Mouse (Mus musculus) spleen, adult 2 months (tissue): Measurements from ENCODE around the gene Ttbk1. TPM values are rescaled to one million over a fixed set of nuclear protein-coding genes. Genes with fewer than 3 reads are reported as not detected.

Experiments
- DNase-seq, 2 experiments: peaks; one replicate each; pipeline versions ENCODE4 v3.0.0 to v3.0.0-alpha.2; 2012 to 2021; ENCODE audit warnings: low spot score in 2 of 2, low read depth in 1 of 2
- H3K27ac ChIP-seq: fragments of 200-500 bp; 2 replicates; pipeline ENCODE4 v1.5.1; 2012; ENCODE audit warnings: low read length, inconsistent platforms; ENCODE audit not compliant: insufficient read depth
- H3K27me3 ChIP-seq: fragments of 200-500 bp; 2 replicates; pipeline ENCODE4 v1.6.1; 2012; ENCODE audit warnings: mild to moderate bottlenecking, moderate library complexity, low read length, inconsistent platforms; ENCODE audit not compliant: control insufficient read depth, insufficient read depth
- H3K36me3 ChIP-seq: fragments of 200-500 bp; 2 replicates; pipeline ENCODE4 v1.6.1; 2012; ENCODE audit warnings: mild to moderate bottlenecking, low read length, inconsistent platforms; ENCODE audit not compliant: control insufficient read depth, insufficient read depth
- H3K4me1 ChIP-seq: fragments of 200-500 bp; 2 replicates; pipeline ENCODE4 v1.6.1; 2011; ENCODE audit warnings: inconsistent platforms; ENCODE audit not compliant: control insufficient read depth, insufficient read depth, insufficient read length
- H3K4me3 ChIP-seq: fragments of 200-500 bp; 2 replicates; pipeline ENCODE4 v1.5.1; 2011; ENCODE audit warnings: mild to moderate bottlenecking, inconsistent platforms; ENCODE audit not compliant: insufficient read depth, insufficient read length; ENCODE audit errors: extremely low read depth
- CTCF ChIP-seq: fragments of 200-500 bp; IDR thresholded peaks from 2 replicates; pipeline ENCODE4 v1.5.1; 2011; ENCODE audit warnings: mild to moderate bottlenecking, inconsistent platforms; ENCODE audit not compliant: insufficient read depth, insufficient read length, insufficient replicate concordance; ENCODE audit errors: extremely low read depth
- POLR2A ChIP-seq: fragments of 200-500 bp; IDR thresholded peaks from 2 replicates; pipeline ENCODE4 v1.6.1; 2011; ENCODE audit warnings: low read depth, low read length, inconsistent platforms
- WGBS: fragments of 180-500 bp; shearing (Covaris S2); methylation state at CpG from one replicate; pipeline ENCODE4 v1.1.7; 2018; 5-methylcytosine and 5-hydroxymethylcytosine counted together
- polyA plus RNA-seq: library from polyadenylated mRNA; depleted of rRNA; stranded (reverse); fragments of >200 nt; gene quantifications from 2 replicates; pipeline ENCODE4 v1.2.3, GENCODE M21; 2012

Ttbk1 gene
- polyA plus RNA-seq, 1 experiment: 0.89 TPM

GRCm38 (mm10) chr17:46457791-46458190 lies 29.7 kb downstream of the Ttbk1 start:
- peak; percentile 19 to 55 for DNase-seq

GRCm38 (mm10) chr17:46455110-46455691 lies 32.3 kb downstream of the Ttbk1 start:
- DNase-seq: no peak
- Histone ChIP-seq H3K4me3 (no peak overlapping the region), H3K27ac (no peak overlapping the region), H3K36me3 (no peaks in the 10 kb centered on the region), H3K27me3 (peaks cover 22% of the 10 kb centered on the region), H3K4me1 (peaks cover 2% of the 10 kb centered on the region; the same call in 1 of the 2 replicates)
- TF ChIP-seq CTCF (no peak), POLR2A (no peak)
- WGBS: 2% methylated on average over 33 of the region's 33 CpGs

More at GRCm38 (mm10) chr17:46457791-46458190, 29.7 kb downstream of the Ttbk1 start:
- Histone ChIP-seq H3K4me1 (peaks cover 2% of the 10 kb centered on the region; the same call in 1 of the 2 replicates), H3K27me3 (peaks cover 29% of the 10 kb centered on the region), H3K27ac (no peak overlapping the region), H3K4me3 (no peak overlapping the region), H3K36me3 (no peaks in the 10 kb centered on the region)
- TF ChIP-seq CTCF (peak; percentile 52; the same call in 1 of the 2 replicates), POLR2A (no peak)
- WGBS: 9% methylated on average over 10 of the region's 10 CpGs

DNA sequence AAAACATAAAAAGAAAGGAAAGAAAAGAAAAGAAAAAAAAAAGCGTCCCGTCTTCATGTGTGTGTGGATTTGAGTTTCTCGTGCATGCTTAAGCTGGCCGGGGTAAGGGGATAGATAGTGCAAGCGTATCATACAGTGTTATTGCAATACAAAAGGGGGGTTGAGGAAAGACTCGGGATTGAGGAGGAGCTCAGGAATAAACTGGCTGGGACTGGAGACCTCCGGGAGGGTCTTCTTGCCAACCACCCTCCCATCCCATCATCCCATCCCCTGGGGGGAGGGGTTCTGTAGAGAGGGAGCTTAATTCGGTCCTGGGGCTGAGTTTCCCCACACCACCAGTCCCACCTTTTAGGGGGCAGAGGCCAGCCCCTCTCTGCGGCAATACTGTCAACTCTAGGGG lies 32.9 kb downstream of the Ttbk1 start:
- H3K27ac ChIP-seq: no peak overlapping the region
- DNase-seq: no peak
- H3K27me3 ChIP-seq: peaks cover 22% of the 10 kb centered on the region
- no peaks in the 10 kb centered on the region for H3K36me3 ChIP-seq
- no peak overlapping the region for H3K4me3 ChIP-seq
- no peak for TF ChIP-seq CTCF
- no peak for TF ChIP-seq POLR2A
- peaks cover 2% of the 10 kb centered on the region; the same call in 1 of the 2 replicates for H3K4me1 ChIP-seq
- WGBS: 6% methylated on average over 9 of the region's 9 CpGs

GRCm38 (mm10) chr17:46453970-46454411 lies 33.5 kb downstream of the Ttbk1 start:
- TF ChIP-seq POLR2A (no peak), CTCF (no peak)
- peaks cover 22% of the 10 kb centered on the region for H3K27me3 ChIP-seq
- H3K27ac ChIP-seq: no peak overlapping the region
- H3K4me1 ChIP-seq: peaks cover 2% of the 10 kb centered on the region; the same call in 1 of the 2 replicates
- no peaks in the 10 kb centered on the region for H3K36me3 ChIP-seq
- DNase-seq: no peak
- no peak overlapping the region for H3K4me3 ChIP-seq
- 5% methylated on average over 25 of the region's 26 CpGs for WGBS

DNA sequence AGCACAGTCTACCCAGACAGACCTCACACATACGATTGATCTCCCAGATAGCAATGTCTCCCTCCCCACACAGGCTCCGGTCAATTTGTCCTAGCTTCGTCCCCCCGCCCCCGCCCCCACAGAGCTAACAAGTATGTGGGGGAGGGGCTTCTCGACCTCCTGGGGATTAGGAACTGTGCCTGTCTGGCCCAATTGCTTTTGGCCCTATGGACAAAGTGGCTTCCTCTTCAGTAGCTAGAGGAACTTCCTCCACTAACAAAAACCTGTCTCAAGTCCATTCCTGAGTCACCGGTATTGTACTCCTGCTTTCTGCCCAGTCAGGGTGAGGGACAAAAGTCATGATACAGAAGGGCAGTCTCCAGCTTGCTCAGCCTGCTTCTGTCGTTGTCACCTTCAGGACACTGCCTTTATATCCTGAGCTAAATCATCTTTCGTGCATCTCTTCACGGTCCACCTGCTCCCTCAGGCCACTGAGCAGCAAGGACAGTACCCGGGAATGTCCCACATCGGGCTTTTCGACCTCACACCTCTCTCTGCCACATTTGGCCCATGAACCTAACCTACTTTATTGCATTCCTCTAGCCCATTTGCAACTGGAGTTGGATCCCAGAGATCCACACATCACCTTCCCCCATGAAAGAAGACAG lies 34.0 kb downstream of the Ttbk1 start:
- 15% methylated on average over 13 of the region's 13 CpGs for WGBS
- Histone ChIP-seq H3K27me3 (peaks cover 22% of the 10 kb centered on the region), H3K36me3 (no peaks in the 10 kb centered on the region), H3K4me1 (peaks cover 2% of the 10 kb centered on the region; the same call in 1 of the 2 replicates), H3K4me3 (no peak overlapping the region), H3K27ac (no peak overlapping the region)
- DNase-seq: no peak
- no peak for TF ChIP-seq CTCF
- no peak for TF ChIP-seq POLR2A

DNA sequence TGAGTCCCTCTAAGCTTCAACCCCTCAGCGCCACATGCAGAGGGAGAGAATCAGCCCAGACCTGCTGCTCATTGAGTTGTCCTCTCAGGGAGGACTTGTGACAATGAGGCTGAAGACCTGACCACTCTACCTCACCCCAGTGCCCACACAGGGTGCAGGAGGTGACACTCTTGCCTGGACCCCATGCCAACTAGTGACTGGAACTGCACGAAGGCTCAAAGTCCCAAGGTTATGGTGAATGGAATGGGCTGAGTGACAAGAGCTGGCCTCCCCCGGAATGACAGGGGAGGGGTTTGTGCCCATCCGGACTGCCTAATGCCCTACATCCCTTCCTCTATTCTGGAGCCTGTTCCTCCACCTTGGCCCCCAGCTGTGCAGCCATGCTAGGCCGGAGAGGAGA lies 34.8 kb downstream of the Ttbk1 start:
- no peak overlapping the region for H3K4me3 ChIP-seq
- H3K36me3 ChIP-seq: no peaks in the 10 kb centered on the region
- H3K4me1 ChIP-seq: peaks cover 2% of the 10 kb centered on the region; the same call in 1 of the 2 replicates
- H3K27me3 ChIP-seq: peaks cover 22% of the 10 kb centered on the region
- TF ChIP-seq CTCF: no peak
- no peak for TF ChIP-seq POLR2A
- DNase-seq: no peak
- H3K27ac ChIP-seq: no peak overlapping the region
- WGBS: 61% methylated on average over 5 of the region's 5 CpGs

DNA sequence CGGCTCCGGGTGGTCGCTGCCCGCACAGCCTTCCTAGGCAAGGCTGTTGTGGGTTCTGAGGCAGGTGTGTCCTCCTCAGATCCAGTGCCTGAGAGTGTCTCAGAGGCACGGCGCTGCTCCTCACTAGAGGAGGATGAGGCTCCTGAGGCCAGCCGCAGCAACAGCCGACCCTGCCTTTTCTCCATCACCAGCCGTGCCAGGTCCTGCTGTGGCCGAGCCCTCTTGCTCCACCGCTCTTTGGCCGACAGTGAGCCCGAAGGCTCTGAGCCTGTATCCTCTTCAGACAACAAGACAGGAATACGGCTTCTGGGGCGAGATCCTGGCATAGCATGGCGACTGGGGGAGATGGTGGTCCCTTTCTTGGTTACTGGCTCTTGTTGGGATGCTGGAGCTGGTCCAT lies 41.2 kb downstream of the Ttbk1 start:
- Histone ChIP-seq H3K36me3 (no peaks in the 10 kb centered on the region), H3K27ac (no peak overlapping the region), H3K4me1 (no peaks in the 10 kb centered on the region), H3K27me3 (peaks cover 5% of the 10 kb centered on the region; the same call in 1 of the 2 replicates), H3K4me3 (no peak overlapping the region)
- DNase-seq: no peak
- WGBS: 92% methylated on average over 16 of the region's 16 CpGs
- TF ChIP-seq POLR2A: no peak
- no peak for TF ChIP-seq CTCF
